Mouse (Mus musculus) liver, adult (tissue): Measurements from ENCODE around the gene Rpl7l1.

ENCODE experiments used
- GATA4 ChIP-seq: IDR thresholded peaks from 2 replicates; pipeline ENCODE4 v1.6.1; 2014; ENCODE audit warnings: mild to moderate bottlenecking, low read length; ENCODE audit not compliant: insufficient replicate concordance

Gene Rpl7l1

GRCm38 (mm10) chr17:46796743-46797142, 14.3 kb upstream of the Rpl7l1 start:
- no peak for TF ChIP-seq GATA4

GRCm38 (mm10) chr17:46792963-46793362, 10.5 kb upstream of the Rpl7l1 start:
- no peak for TF ChIP-seq GATA4

GRCm38 (mm10) chr17:46786952-46787351, 4.5 kb upstream of the Rpl7l1 start:
- TF ChIP-seq GATA4, result no peak

GRCm38 (mm10) chr17:46783222-46783565, 722 bp upstream of the Rpl7l1 start:
- TF ChIP-seq GATA4, result no peak

GRCm38 (mm10) chr17:46781876-46782275, 596 bp downstream of the Rpl7l1 start:
- TF ChIP-seq GATA4, result no peak

- TF ChIP-seq GATA4, result no peak
Measured at GRCm38 (mm10) chr17:46776087-46776486, 6.4 kb downstream of the Rpl7l1 start.

GRCm38 (mm10) chr17:46775070-46775469, 7.4 kb downstream of the Rpl7l1 start:
- no peak for TF ChIP-seq GATA4

GRCm38 (mm10) chr17:46774131-46774472, 8.4 kb downstream of the Rpl7l1 start:
- no peak for TF ChIP-seq GATA4

- no peak for TF ChIP-seq GATA4
Measured at GRCm38 (mm10) chr17:46773278-46774130, 9.0 kb downstream of the Rpl7l1 start.

GRCm38 (mm10) chr17:46772404-46773277, 9.8 kb downstream of the Rpl7l1 start, which contains the start of gene 2310039H08Rik:
TSS of gene 2310039H08Rik (plus strand) at chr17:46772635.
- no peak for TF ChIP-seq GATA4

- no peak for TF ChIP-seq GATA4
Measured at GRCm38 (mm10) chr17:46772038-46772403, 10.5 kb downstream of the Rpl7l1 start.

GRCm38 (mm10) chr17:46771616-46772015, 10.9 kb downstream of the Rpl7l1 start:
- no peak for TF ChIP-seq GATA4

GRCm38 (mm10) chr17:46771025-46771424, 11.4 kb downstream of the Rpl7l1 start:
- no peak for TF ChIP-seq GATA4

GRCm38 (mm10) chr17:46770546-46770945, 11.9 kb downstream of the Rpl7l1 start:
- TF ChIP-seq GATA4, result no peak

GRCm38 (mm10) chr17:46767868-46768267, 14.6 kb downstream of the Rpl7l1 start:
- TF ChIP-seq GATA4, result no peak

GRCm38 (mm10) chr17:46763544-46763943, 18.9 kb downstream of the Rpl7l1 start, which contains the start of gene Ptcra:
TSS of gene Ptcra (minus strand) at chr17:46763712.
- TF ChIP-seq GATA4, result no peak
